Comparison of ENCODE assay signal across 8 mouse cellular contexts in the genomic region with DNA sequence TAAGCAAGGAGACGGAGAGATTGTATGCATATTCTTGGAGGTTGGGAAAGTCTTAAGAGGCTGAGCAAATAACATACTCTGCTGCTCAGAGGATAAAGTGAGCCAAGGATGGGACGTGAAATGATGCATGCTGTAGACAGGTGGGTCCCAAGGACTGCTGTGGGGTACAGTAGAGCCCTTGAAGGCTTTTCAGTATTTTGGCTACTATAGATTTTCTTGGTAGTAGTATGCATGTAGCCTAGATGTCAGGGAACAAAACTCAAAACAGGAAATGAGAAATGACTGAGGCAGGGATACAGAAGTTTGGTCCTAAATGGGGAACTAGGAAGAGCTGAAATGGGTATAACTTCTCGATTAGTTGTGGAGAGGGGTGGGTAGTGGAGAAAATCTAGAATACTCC. TPM values are rescaled to one million over a fixed set of nuclear protein-coding genes. Genes with fewer than 3 reads are reported as not detected.
DNase-seq lines count a peak whose midpoint lies in the region; ATAC-seq and TF ChIP-seq lines count a peak whose summit lies in the region.

No protein-coding gene starts in this region.

- H3K27ac ChIP-seq in forebrain, embryonic 15.5 days (replicated peaks), result no peak overlapping the region
- peak overlapping the region; percentile 32 for H3K27ac ChIP-seq in liver, embryonic 14.5 days

- TF ChIP-seq EP300 in liver, embryonic 14.5 days (IDR thresholded peaks at IDR 0.05; ENCODE audit: low read depth), result no peak

- no peaks in the 10 kb centered on the region for H3K9me3 ChIP-seq in forebrain, embryonic 15.5 days
- H3K9me3 ChIP-seq in liver, embryonic 14.5 days (ENCODE audit: control insufficient read depth, low read length), result no peaks in the 10 kb centered on the region

- 44% methylated on average over 3 of the region's 3 CpGs for WGBS in forebrain, embryonic 15.5 days
- 27% methylated on average over 3 of the region's 3 CpGs for WGBS in liver, embryonic 14.5 days (ENCODE audit: insufficient replicate concordance)

- peak overlapping the region; percentile 50 for H3K4me2 ChIP-seq in forebrain, embryonic 15.5 days (replicated peaks)
- H3K4me2 ChIP-seq in liver, embryonic 14.5 days (ENCODE audit: low read depth), result peak overlapping the region; percentile 98

- no peak for ATAC-seq in forebrain, embryonic 15.5 days (replicated peaks)
- ATAC-seq in liver, embryonic 14.5 days (ENCODE audit: insufficient read depth), result no peak

- peak overlapping the region; percentile 86 for H3K4me3 ChIP-seq in forebrain, embryonic 15.5 days
- peak overlapping the region; percentile 50 to 96 for H3K4me3 ChIP-seq in liver, embryonic 14.5 days (ENCODE audit: insufficient read depth in 1 of 2, low read depth in 2 of 2, low read length in 2 of 2)

- no peak for TF ChIP-seq CTCF in liver, embryonic 14.5 days (IDR thresholded peaks at IDR 0.05; ENCODE audit: low read depth)

- H3K27me3 ChIP-seq in forebrain, embryonic 15.5 days, result no peaks in the 10 kb centered on the region
- no peaks in the 10 kb centered on the region for H3K27me3 ChIP-seq in liver, embryonic 14.5 days (ENCODE audit: control insufficient read depth, insufficient read depth, low read length)

- peak overlapping the region; percentile 19 for H3K9ac ChIP-seq in forebrain, embryonic 15.5 days (replicated peaks)
- H3K9ac ChIP-seq in liver, embryonic 14.5 days (replicated peaks), result peak overlapping the region; percentile 95

- peaks cover 34% of the 10 kb centered on the region for H3K4me1 ChIP-seq in forebrain, embryonic 15.5 days
- H3K4me1 ChIP-seq in liver, embryonic 14.5 days (replicated peaks; ENCODE audit: control insufficient read depth in 2 of 2, insufficient read depth in 2 of 2, low read length in 1 of 2), result peaks cover 30 to 42% of the 10 kb centered on the region in 2 experiments

- DNase-seq in 3T3-L1 (ENCODE audit: low read depth, low spot score) (peak; percentile 18), 416B (ENCODE audit: low read depth) (peak; percentile 20)
- DNase-seq in liver, embryonic 14.5 days (ENCODE audit: low read depth in 3 of 3, low spot score in 3 of 3), result no peak
- DNase-seq in urinary bladder, postnatal 36 days (ENCODE audit: low spot score in 2 of 2), result no peak
- no peak for DNase-seq in yolk sac, embryonic 10.5 days (ENCODE audit: low spot score)
- no peak for DNase-seq in lung, postnatal 4 days
- DNase-seq in thymus, adult 18-20 months, result no peak

- H3K36me3 ChIP-seq in forebrain, embryonic 15.5 days, result no peaks in the 10 kb centered on the region; the same call in 1 of the 2 replicates
- peaks cover 4% of the 10 kb centered on the region for H3K36me3 ChIP-seq in liver, embryonic 14.5 days (replicated peaks; ENCODE audit: control insufficient read depth, insufficient read depth, low read depth)

RNA-seq across cellular contexts. Expression of a gene that starts 36.9 kb away (rescaled TPM):
- polyA plus RNA-seq in forebrain, embryonic 15.5 days (2015; fragmentation: Nextera tagmentation; extraction: Ambion mirVana), result 32.3 and 37.2 TPM in 2 replicates
- 26.9 and 31.7 TPM in 2 replicates for polyA plus RNA-seq in liver, embryonic 14.5 days (2012; rRNA removed)
- polyA plus RNA-seq in liver, embryonic 14.5 days (2014; fragmentation: Nextera tagmentation; extraction: Ambion mirVana), result 42.6 and 43.4 TPM in 2 replicates

Comparison
In these comparisons a context has a peak if more than half of its experiments do, and no peak if none do; other contexts are left out.
1. DNase-seq: peak in 3T3-L1 (single experiment) and 416B (single experiment); none in liver, embryonic 14.5 days (0 of 3), urinary bladder, postnatal 36 days (0 of 2), yolk sac, embryonic 10.5 days (single experiment), lung, postnatal 4 days (0 of 2) and thymus, adult 18-20 months (0 of 2).